Mouse (Mus musculus) heart, adult 11 months (tissue): ENCODE measurements at regions not wholly inside any gene's neighbourhood (a gene's known extent, or its start where the extent isn't known, plus 50 kb on each side); places are given as distances from the start of the nearest gene placed in this dataset.

Experiments
- DNase-seq: peaks from one replicate; pipeline ENCODE4 v3.0.0; 2022

GRCm38 (mm10) chr15:93961950-93962349 lies 366.3 kb upstream of the Prickle1 start:
- DNase-seq = no peak

GRCm38 (mm10) chr15:93959931-93960330 lies 364.2 kb upstream of the Prickle1 start:
- no peak for DNase-seq

- no peak for DNase-seq
Measured at GRCm38 (mm10) chr15:93958086-93958485, 362.4 kb upstream of the Prickle1 start.

GRCm38 (mm10) chr15:93956801-93957200 lies 361.1 kb upstream of the Prickle1 start:
- no peak for DNase-seq

GRCm38 (mm10) chr15:93953548-93953947 lies 357.9 kb upstream of the Prickle1 start:
- DNase-seq = no peak

- DNase-seq = no peak
Measured at GRCm38 (mm10) chr15:93950441-93950840, 354.8 kb upstream of the Prickle1 start.

- no peak for DNase-seq
Measured at GRCm38 (mm10) chr15:93948902-93949301, 353.2 kb upstream of the Prickle1 start.

GRCm38 (mm10) chr15:93943545-93943944 lies 347.9 kb upstream of the Prickle1 start:
- DNase-seq = no peak

- DNase-seq = no peak
Measured at GRCm38 (mm10) chr15:93932971-93933496, 337.3 kb upstream of the Prickle1 start.

GRCm38 (mm10) chr15:93926842-93927241 lies 331.2 kb upstream of the Prickle1 start:
- DNase-seq = no peak

- no peak for DNase-seq
Measured at GRCm38 (mm10) chr15:93926262-93926661, 330.6 kb upstream of the Prickle1 start.

- no peak for DNase-seq
Measured at GRCm38 (mm10) chr15:93921457-93922234, 326.0 kb upstream of the Prickle1 start.

- no peak for DNase-seq
Measured at GRCm38 (mm10) chr15:93920996-93921395, 325.3 kb upstream of the Prickle1 start.

GRCm38 (mm10) chr15:93919577-93919976 lies 323.9 kb upstream of the Prickle1 start:
- DNase-seq = peak; percentile 69

- no peak for DNase-seq
Measured at GRCm38 (mm10) chr15:93916856-93917255, 321.2 kb upstream of the Prickle1 start.

GRCm38 (mm10) chr15:93913462-93913861 lies 317.8 kb upstream of the Prickle1 start:
- no peak for DNase-seq

GRCm38 (mm10) chr15:93913041-93913440 lies 317.4 kb upstream of the Prickle1 start:
- DNase-seq = no peak

GRCm38 (mm10) chr15:93910981-93911431 lies 315.3 kb upstream of the Prickle1 start:
- DNase-seq = peak; percentile 80

- DNase-seq = no peak
Measured at GRCm38 (mm10) chr15:93910158-93910557, 314.5 kb upstream of the Prickle1 start.

GRCm38 (mm10) chr15:93903671-93904603 lies 308.2 kb upstream of the Prickle1 start:
- no peak for DNase-seq

- peak; percentile 43 for DNase-seq
Measured at GRCm38 (mm10) chr15:93882826-93883225, 287.1 kb upstream of the Prickle1 start.

- DNase-seq = peak; percentile 29
Measured at GRCm38 (mm10) chr15:93881276-93881675, 285.6 kb upstream of the Prickle1 start.

GRCm38 (mm10) chr15:93880302-93880701 lies 284.6 kb upstream of the Prickle1 start:
- peak; percentile 70 for DNase-seq
